Mouse (Mus musculus): ENCODE measurements at regions not wholly inside any gene's neighbourhood (a gene's known extent, or its start where the extent isn't known, plus 50 kb on each side); places are given as distances from the start of the nearest gene placed in this dataset.

- intact Hi-C loops (cut with DNase I): no loop called here
- peak in 1 of 2 experiments; percentile 67 for DNase-seq (ENCODE audit: low spot score in 2 of 2)
Measured at GRCm38 (mm10) chr13:101208788-101209187, 375.6 kb upstream of the Slc30a5 start.

- DNase-seq (ENCODE audit: low spot score in 2 of 2): no peak
- intact Hi-C loops (cut with DNase I): no loop called here
Measured at GRCm38 (mm10) chr13:101203463-101203862, 370.2 kb upstream of the Slc30a5 start.

DNA sequence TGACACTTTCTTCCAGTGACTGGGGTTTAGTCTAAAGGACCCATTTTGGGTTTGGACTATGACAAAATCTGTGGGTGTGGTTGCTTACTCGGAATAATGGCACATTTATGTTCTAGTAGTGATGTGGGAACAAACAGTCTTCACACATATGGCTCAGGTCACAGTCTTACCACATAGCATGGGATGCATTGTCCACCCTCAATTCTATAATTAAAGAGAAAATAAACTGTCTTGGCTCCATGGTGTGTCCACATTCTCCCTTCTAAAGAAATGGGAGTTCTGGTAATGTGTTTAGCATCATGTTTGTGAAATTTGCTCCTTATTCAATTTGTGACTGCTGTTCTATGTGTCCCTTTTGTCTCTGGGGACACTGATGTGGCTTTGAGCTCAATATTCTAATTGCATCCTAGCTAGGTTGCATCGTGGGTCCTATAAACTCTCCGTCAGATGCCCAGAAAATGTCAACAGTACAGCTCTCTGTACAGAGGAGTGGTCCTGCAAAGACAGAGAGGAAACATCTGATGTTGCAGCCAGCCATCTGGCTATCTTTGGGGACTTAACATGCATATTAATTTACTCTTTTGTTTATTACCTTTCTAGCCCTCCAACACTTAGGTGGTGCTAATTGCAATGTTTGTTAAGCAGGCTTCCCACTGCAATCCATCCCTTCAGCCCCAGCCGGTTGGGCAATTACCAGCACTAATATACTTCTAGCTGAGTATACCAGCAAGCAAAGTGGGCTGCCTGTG is 369.5 kb upstream of the Slc30a5 start:
- intact Hi-C loops (cut with DNase I): no loop called here
- no peak for DNase-seq (ENCODE audit: low spot score in 2 of 2)

DNA sequence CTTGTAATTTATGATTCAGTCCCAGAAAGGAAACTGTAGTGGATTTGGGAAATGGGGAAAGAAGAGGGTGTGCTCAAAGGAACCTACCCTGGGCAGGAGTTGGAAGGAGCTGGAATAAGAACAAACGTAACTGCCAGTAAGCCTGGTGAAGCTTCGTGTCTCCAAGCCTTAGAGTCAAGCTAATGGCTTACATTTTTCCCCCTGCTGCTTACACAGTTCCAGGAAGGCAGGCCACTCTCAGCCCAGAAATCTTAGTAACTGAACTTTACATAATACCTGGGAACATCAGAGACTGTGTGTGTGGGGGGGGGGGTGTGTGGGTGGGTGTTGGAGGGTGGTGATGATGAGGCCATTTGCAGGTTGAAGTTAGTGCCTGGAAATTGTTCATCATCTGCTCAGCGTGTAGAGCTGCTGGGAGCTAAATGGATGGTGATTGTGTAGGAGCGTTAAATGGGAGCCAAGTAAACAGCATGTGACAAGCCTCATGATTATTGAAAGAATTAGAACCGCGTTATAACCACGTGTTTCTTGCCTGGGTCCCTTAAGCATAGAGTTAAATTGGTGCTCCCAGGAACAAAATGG is 357.1 kb upstream of the Slc30a5 start:
- DNase-seq (ENCODE audit: low spot score in 2 of 2): peak in 1 of 2 experiments; percentile 16
- intact Hi-C loops (cut with DNase I): no loop called here

GRCm38 (mm10) chr13:101182387-101182786 is 349.2 kb upstream of the Slc30a5 start:
- intact Hi-C loops (cut with DNase I): no loop called here
- DNase-seq (ENCODE audit: low spot score in 2 of 2): no peak

GRCm38 (mm10) chr13:101175017-101175689 is 341.9 kb upstream of the Slc30a5 start:
- DNase-seq (ENCODE audit: low spot score in 2 of 2): no peak
- intact Hi-C loops (cut with DNase I): no loop called here

DNA sequence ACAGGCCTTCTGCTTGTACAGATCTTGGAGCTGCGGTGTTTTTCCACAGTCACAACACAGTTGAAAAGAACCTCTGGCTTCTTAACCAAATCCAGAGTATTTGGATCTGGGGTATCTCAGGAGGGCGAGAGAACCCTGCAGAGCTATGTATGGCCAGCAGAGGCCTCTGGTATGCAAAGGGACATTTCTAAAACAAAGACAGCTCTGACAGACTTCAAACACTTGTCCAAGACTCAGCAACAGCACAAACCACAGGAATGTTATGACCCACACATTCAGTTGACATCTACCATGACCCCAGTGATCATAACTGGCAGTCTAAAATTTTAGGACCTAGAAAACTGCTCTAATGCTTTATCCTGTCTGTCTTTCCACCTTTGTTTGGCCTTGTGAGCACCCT is 328.5 kb upstream of the Slc30a5 start:
- intact Hi-C loops (cut with DNase I): no loop called here
- no peak for DNase-seq (ENCODE audit: low spot score in 2 of 2)

DNA sequence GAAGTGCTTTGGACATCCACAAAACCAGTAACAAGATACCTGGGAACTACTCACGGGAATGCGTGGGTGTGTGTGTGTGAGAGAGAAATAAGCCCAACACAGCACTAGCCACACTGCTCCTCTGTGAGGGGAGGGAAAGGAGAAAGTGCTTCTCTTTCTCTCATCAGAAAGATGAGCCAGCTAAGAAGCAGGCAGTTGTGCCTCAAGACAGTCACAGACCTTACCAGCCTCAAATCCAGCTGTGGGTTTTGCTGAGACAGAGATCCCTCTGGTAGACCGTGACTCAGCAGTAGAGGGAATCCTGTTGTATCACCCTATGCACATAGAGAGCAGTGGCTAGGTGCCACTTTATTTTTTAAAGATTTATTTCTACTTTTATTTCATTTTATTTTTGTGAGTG is 326.7 kb upstream of the Slc30a5 start:
- intact Hi-C loops (cut with DNase I): no loop called here
- DNase-seq (ENCODE audit: low spot score in 2 of 2): peak in 1 of 2 experiments; percentile 11

GRCm38 (mm10) chr13:101153760-101154159 is 320.5 kb upstream of the Slc30a5 start:
- no peak for DNase-seq (ENCODE audit: low spot score in 2 of 2)
- intact Hi-C loops (cut with DNase I): no loop called here

DNA sequence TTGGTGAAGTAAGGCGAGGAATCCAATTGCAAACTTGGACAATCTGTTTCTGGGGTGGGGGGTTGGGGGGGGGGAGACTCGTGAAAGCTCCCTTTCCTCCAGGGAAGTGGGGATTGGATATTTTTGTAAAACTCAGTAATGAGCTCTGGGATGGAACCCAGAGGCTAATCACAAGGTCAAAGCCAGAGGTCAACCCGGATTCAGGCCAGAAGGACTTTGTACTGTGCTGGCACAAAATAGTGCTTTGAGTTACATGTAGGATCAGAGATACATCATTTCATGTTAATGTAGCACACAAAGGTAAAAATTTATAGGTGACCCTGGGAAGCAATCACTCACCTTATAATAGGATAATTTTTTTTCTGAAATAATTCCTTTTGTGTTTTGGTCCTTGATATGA is 309.5 kb upstream of the Slc30a5 start:
- intact Hi-C loops (cut with DNase I): no loop called here
- DNase-seq (ENCODE audit: low spot score in 2 of 2): no peak

- intact Hi-C loops (cut with DNase I): no loop called here
- no peak for DNase-seq (ENCODE audit: low spot score in 2 of 2)
Measured at GRCm38 (mm10) chr13:101142104-101142735, 309.0 kb upstream of the Slc30a5 start.

DNA sequence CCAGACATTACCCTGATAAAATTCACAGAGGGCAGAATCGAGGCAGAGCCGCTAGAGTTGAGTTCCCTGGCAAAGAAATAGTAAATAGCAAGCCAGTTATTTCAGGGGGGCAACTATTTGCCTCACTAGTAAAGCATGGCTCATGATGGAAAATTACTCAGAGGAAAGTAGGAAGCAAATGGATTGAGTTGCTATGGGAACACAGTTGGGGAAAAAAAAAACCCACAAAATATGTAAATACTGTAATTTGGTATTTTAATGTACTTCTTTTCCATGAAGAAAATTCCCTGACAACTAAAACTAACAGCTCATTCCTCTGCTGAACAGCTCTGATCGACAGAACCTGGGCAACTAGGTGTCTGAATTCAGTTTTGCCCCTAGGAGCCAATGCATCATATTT is 296.2 kb upstream of the Slc30a5 start:
- intact Hi-C loops (cut with DNase I): no loop called here
- peak; percentile 23 to 70 for DNase-seq (ENCODE audit: low spot score in 2 of 2)

DNA sequence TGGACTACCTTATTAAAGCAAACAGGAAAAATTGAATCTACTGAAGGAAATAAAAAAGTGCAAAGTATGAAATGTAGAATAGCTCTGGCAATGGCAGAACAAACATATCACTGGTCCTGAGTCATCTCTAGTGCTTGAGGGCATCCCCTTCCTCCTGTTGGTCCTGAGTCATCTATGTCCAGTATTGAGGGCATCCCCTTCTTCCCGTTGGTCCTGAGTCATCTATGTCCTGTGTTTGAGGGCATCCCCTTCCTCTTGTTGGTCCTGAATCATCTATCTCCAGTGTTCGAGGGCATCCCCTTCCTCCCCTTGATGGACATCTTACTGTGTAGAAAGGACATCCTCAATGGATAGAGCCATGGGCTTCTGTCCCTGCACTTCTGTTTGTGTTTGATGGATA is 294.6 kb upstream of the Slc30a5 start:
- no peak for DNase-seq (ENCODE audit: low spot score in 2 of 2)
- intact Hi-C loops (cut with DNase I): no loop called here

- intact Hi-C loops (cut with DNase I): no loop called here
- DNase-seq (ENCODE audit: low spot score in 2 of 2): no peak
Measured at GRCm38 (mm10) chr13:101127262-101127661, 294.0 kb upstream of the Slc30a5 start.

DNA sequence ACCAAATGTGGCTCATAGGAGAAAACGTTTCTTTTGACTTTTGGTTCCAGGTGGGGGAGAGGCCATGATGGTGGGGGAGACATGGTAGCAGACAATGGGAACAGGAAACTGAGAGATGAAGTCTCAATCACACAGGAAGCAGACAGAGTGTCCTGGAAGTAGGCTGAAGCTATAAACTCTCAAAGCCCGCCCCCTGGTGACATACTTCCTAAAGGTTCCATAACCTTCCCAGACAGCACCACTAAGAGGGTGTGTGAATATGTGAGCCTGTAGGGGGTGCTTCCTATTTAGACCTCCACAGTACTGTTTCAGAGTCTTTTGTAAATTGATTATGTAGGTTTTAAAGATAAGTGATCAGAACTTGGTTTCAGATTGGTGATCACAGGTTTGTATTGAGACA is 284.1 kb upstream of the Slc30a5 start:
- no peak for DNase-seq (ENCODE audit: low spot score in 2 of 2)
- intact Hi-C loops (cut with DNase I): no loop called here

DNA sequence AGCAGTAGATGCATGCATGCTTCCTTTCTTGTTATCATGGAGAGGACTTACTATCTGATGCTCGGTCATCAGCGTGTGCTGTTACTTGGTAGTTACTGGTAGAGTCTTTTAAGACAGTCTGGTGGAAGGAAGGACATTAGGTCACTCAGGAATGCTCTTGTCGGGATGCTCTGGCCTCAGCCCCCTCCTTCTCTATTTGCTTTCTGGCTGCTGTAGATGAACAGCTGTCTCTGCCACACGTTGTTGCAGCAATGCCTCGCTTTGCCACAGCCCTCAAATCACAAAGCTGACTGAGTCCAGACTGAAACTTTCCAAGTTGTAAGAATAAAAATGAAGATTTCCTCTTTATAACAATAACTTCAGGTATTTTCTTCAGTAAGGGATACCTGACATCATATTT is 282.1 kb upstream of the Slc30a5 start:
- intact Hi-C loops (cut with DNase I): no loop called here
- no peak for DNase-seq (ENCODE audit: low spot score in 2 of 2)

- no peak for DNase-seq (ENCODE audit: low spot score in 2 of 2)
- intact Hi-C loops (cut with DNase I): no loop called here
Measured at GRCm38 (mm10) chr13:101112176-101112575, 278.9 kb upstream of the Slc30a5 start.

- intact Hi-C loops (cut with DNase I): no loop called here
- no peak for DNase-seq (ENCODE audit: low spot score in 2 of 2)
Measured at GRCm38 (mm10) chr13:101111773-101112172, 278.5 kb upstream of the Slc30a5 start.

DNA sequence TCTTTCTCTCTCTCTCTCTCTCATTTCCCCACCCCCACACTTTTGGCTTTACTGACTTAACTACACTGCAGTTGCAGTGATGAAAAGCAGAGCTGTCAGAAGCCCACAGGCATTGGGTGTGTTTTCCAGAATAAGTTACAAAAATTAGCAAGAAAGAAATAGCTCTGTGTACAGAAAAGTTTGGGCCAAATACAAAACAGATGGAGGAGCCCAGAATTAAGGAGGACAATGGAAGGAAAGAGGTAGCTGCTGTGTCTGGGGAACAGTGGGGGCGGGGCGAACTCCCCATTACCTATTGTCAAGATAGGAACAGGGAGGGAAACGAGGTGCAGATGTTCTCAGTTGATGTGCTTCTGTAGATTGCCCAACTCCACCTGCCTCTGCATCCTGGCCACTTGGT is 267.4 kb upstream of the Slc30a5 start:
- intact Hi-C loops (cut with DNase I): no loop called here
- peak in 1 of 2 experiments; percentile 13 for DNase-seq (ENCODE audit: low spot score in 2 of 2)

- no peak for DNase-seq (ENCODE audit: low spot score in 2 of 2)
- intact Hi-C loops (cut with DNase I): no loop called here
Measured at GRCm38 (mm10) chr13:101096856-101097255, 263.6 kb upstream of the Slc30a5 start.

DNA sequence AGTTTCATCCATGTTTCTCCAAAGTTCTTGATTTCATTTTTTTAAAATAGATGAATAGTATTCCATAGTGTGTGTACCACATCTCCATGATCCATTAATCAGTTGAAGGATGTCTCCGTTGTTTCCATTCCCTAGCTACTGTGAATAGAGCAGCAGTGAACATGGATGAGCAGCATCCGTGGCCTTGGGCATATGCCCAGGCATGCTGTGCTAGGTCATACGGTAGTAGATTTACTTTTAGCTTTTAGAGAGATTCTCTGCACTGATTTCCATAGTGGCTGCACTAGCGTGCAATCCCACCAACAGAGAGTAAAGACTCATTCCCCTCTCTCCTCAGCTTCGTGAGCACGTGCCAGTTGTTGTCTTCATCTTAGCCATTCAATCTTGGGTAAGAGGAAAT is 263.0 kb upstream of the Slc30a5 start:
- no peak for DNase-seq (ENCODE audit: low spot score in 2 of 2)
- intact Hi-C loops (cut with DNase I): no loop called here

All from left cerebral cortex, postnatal 25 days (tissue).